Mouse (Mus musculus) stomach, postnatal 0 days (tissue): ENCODE measurements around the gene Cbs. TPM values are rescaled to one million over a fixed set of nuclear protein-coding genes. Genes with fewer than 3 reads are reported as not detected.

Source experiments
- ATAC-seq: fragments of 200-750 bp; cut with Nextera tagmentation; 2 replicates; pipeline ENCODE4 v1.8.0; 2017; ENCODE audit not compliant: low FRiP score, low TSS enrichment
- DNase-seq: peaks from one replicate; pipeline ENCODE4 v3.0.0-alpha.2; 2016; ENCODE audit warnings: low spot score
- H3K27ac ChIP-seq: fragments of 300-500 bp; sonication (generic); replicated peaks from 2 replicates; pipeline ENCODE4 v1.5.1; 2014; ENCODE audit warnings: mild to moderate bottlenecking, control low read depth
- H3K27me3 ChIP-seq: fragments of 300-500 bp; sonication (generic); 2 replicates; pipeline ENCODE4 v1.6.1; 2014; ENCODE audit warnings: low read length; ENCODE audit not compliant: control insufficient read depth, insufficient read depth
- H3K36me3 ChIP-seq: fragments of 300-500 bp; sonication (generic); 2 replicates; pipeline ENCODE4 v1.6.1; 2014; ENCODE audit warnings: low read length, mixed read lengths; ENCODE audit not compliant: control insufficient read depth, insufficient read depth
- H3K4me1 ChIP-seq: fragments of 300-500 bp; sonication (generic); replicated peaks from 2 replicates; pipeline ENCODE4 v1.6.1; 2014; ENCODE audit warnings: antibody characterized with exemption; ENCODE audit not compliant: control insufficient read depth, insufficient read depth
- H3K4me2 ChIP-seq: fragments of 300-500 bp; sonication (generic); replicated peaks from 2 replicates; pipeline ENCODE4 v1.6.1; 2014; ENCODE audit warnings: low read depth, mild to moderate bottlenecking, control low read depth, moderate library complexity
- H3K4me3 ChIP-seq: fragments of 300-500 bp; sonication (generic); 2 replicates; pipeline ENCODE4 v1.5.1; 2014; ENCODE audit warnings: low read depth, low read length, control low read depth
- H3K9ac ChIP-seq: fragments of 300-500 bp; sonication (generic); 2 replicates; pipeline ENCODE4 v1.6.1; 2014; ENCODE audit warnings: mild to moderate bottlenecking, low read length, control low read depth, mixed read lengths
- H3K9me3 ChIP-seq: fragments of 300-500 bp; sonication (generic); 2 replicates; pipeline ENCODE4 v1.6.1; 2016; ENCODE audit warnings: low read length; ENCODE audit not compliant: control insufficient read depth
- CTCF ChIP-seq: IDR thresholded peaks from 2 replicates; pipeline ENCODE4 v1.5.1; 2016; ENCODE audit warnings: antibody characterized with exemption, low read depth, mild to moderate bottlenecking, moderate library complexity
- EP300 ChIP-seq: optimal IDR thresholded peaks from 2 replicates; pipeline ENCODE3; 2016; ENCODE audit warnings: antibody characterized with exemption
- WGBS: fragments of 180-500 bp; shearing (Covaris S2); extraction: QIAGEN DNeasy Blood & Tissue Kit; methylation state at CpG from one replicate; pipeline ENCODE4 v1.1.7; 2014; 5-methylcytosine and 5-hydroxymethylcytosine counted together
- polyA plus RNA-seq: library from polyadenylated mRNA; unstranded; fragments of >200 nt; fragmentation: Nextera tagmentation; extraction: Ambion mirVana; gene quantifications from 2 replicates; pipeline ENCODE4 v1.2.1, GENCODE M21; 2015

Cbs gene
- polyA plus RNA-seq, 1 experiment from 2014 or later, result 1.2 TPM

DNA sequence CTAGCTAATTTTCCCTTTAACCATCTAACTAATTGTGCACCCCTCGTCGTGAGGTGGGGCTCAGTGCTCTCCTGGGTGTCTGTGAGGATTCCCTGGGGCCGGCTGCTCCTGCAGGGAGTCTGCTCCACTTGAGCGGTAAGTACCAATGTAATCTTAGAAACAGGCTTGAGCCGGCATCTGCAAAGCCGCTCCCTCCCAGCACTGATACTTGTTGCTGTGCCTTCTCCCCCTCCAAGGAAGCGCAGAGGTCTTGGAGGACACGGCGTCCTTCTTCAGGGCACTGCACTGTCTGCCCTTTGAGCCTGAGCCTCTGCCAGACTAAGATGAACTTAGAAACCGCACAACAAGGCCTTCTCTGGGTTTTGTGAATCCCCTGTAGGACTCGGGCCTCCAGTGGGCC, 46.2 kb downstream of the Cbs start:
- Histone ChIP-seq H3K36me3 (peaks cover 20% of the 10 kb centered on the region), H3K4me3 (no peak overlapping the region), H3K4me2 (no peak overlapping the region), H3K4me1 (no peaks in the 10 kb centered on the region), H3K9me3 (no peaks in the 10 kb centered on the region), H3K9ac (no peak overlapping the region), H3K27ac (no peak overlapping the region), H3K27me3 (no peaks in the 10 kb centered on the region)
- 87% methylated on average over 11 of the region's 11 CpGs for WGBS
- ATAC-seq, result no peak
- TF ChIP-seq EP300 (no peak), CTCF (no peak)
- no peak for DNase-seq

DNA sequence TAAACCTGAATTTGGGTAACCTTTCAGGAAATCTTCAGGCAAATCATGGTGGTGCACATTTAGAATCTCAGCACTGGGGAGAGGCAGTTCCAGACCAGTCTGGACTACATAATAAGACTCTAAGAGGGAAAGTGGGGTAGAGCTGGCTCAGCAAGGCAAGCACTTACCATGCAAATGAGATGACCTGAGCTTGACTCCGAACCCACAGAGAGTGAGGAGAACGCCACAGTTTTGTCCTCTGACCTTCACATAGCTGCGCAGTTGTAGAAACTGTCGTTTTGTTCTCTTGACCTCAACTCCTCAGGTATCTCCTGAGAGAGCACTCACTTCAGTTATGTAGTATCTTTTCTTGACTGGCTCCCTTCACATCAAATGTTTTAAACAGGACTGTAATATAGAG, 48.3 kb downstream of the Cbs start:
- Histone ChIP-seq H3K4me1 (no peaks in the 10 kb centered on the region), H3K27ac (no peak overlapping the region), H3K9me3 (no peaks in the 10 kb centered on the region), H3K4me3 (no peak overlapping the region), H3K9ac (no peak overlapping the region), H3K27me3 (no peaks in the 10 kb centered on the region), H3K36me3 (peaks cover 11% of the 10 kb centered on the region), H3K4me2 (no peak overlapping the region)
- TF ChIP-seq EP300 (no peak), CTCF (no peak)
- WGBS, result 90% methylated on average over 4 of the region's 4 CpGs
- DNase-seq (no peak), ATAC-seq (no peak)

DNA sequence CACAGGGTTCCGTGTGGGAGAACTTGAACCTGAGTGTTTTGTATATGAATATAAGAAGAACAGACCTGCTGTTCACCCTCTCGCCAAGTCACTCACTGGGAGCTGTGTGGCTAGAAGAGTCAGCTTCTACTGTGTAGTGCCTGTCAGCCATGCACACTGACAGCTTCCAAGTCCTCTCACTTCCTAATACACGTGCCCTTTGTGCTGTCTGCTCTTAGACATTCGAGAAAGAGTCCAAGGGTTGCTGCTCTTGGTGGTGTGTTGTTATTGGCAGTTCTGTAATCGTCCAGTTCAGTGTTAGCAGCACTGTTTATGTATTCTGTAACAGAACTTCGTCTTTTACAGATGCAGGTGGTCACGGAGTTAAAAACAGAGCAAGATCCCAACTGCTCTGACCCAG, 48.9 kb downstream of the Cbs start:
- Histone ChIP-seq H3K4me1 (no peaks in the 10 kb centered on the region), H3K27ac (no peak overlapping the region), H3K9me3 (no peaks in the 10 kb centered on the region), H3K27me3 (no peaks in the 10 kb centered on the region), H3K36me3 (peaks cover 11% of the 10 kb centered on the region), H3K4me2 (no peak overlapping the region), H3K9ac (no peak overlapping the region), H3K4me3 (no peak overlapping the region)
- WGBS, result 61% methylated on average over 7 of the region's 7 CpGs
- ATAC-seq, result no peak
- DNase-seq, result no peak
- TF ChIP-seq CTCF (no peak), EP300 (no peak)

GRCm38 (mm10) chr17:31583781-31584180, 53.3 kb downstream of the Cbs start:
- H3K27ac ChIP-seq, result no peak overlapping the region
- 85% methylated on average over 6 of the region's 6 CpGs for WGBS

GRCm38 (mm10) chr17:31583185-31583584, 53.9 kb downstream of the Cbs start:
- H3K9ac ChIP-seq, result no peak overlapping the region
- H3K27ac ChIP-seq, result no peak overlapping the region
- no peak for ATAC-seq

More at GRCm38 (mm10) chr17:31583781-31584180, 53.3 kb downstream of the Cbs start:
- Histone ChIP-seq H3K4me2 (no peak overlapping the region), H3K36me3 (peaks cover 3% of the 10 kb centered on the region), H3K4me3 (no peak overlapping the region), H3K4me1 (no peaks in the 10 kb centered on the region), H3K9ac (no peak overlapping the region), H3K9me3 (no peaks in the 10 kb centered on the region), H3K27me3 (no peaks in the 10 kb centered on the region)
- no peak for DNase-seq
- no peak for TF ChIP-seq EP300
- no peak for TF ChIP-seq CTCF
- no peak for ATAC-seq

GRCm38 (mm10) chr17:31580344-31580743, 56.7 kb downstream of the Cbs start:
- 69% methylated on average over 3 of the region's 3 CpGs for WGBS
- Histone ChIP-seq H3K27ac (no peak overlapping the region), H3K4me2 (no peak overlapping the region), H3K4me3 (no peak overlapping the region), H3K27me3 (no peaks in the 10 kb centered on the region), H3K4me1 (no peaks in the 10 kb centered on the region), H3K9me3 (no peaks in the 10 kb centered on the region), H3K36me3 (no peaks in the 10 kb centered on the region), H3K9ac (no peak overlapping the region)
- no peak for TF ChIP-seq CTCF
- TF ChIP-seq EP300, result no peak
- ATAC-seq (no peak; the same call in 1 of the 2 replicates), DNase-seq (no peak)

More at GRCm38 (mm10) chr17:31583185-31583584, 53.9 kb downstream of the Cbs start:
- DNase-seq, result no peak
- H3K4me3 ChIP-seq, result no peak overlapping the region
- H3K36me3 ChIP-seq, result no peaks in the 10 kb centered on the region
- WGBS, result 56% methylated on average over 3 of the region's 3 CpGs
- no peaks in the 10 kb centered on the region for H3K27me3 ChIP-seq
- H3K4me2 ChIP-seq, result no peak overlapping the region
- no peaks in the 10 kb centered on the region for H3K9me3 ChIP-seq
- TF ChIP-seq EP300, result no peak
- no peak for TF ChIP-seq CTCF
- H3K4me1 ChIP-seq, result no peaks in the 10 kb centered on the region
